In the genomic region with DNA sequence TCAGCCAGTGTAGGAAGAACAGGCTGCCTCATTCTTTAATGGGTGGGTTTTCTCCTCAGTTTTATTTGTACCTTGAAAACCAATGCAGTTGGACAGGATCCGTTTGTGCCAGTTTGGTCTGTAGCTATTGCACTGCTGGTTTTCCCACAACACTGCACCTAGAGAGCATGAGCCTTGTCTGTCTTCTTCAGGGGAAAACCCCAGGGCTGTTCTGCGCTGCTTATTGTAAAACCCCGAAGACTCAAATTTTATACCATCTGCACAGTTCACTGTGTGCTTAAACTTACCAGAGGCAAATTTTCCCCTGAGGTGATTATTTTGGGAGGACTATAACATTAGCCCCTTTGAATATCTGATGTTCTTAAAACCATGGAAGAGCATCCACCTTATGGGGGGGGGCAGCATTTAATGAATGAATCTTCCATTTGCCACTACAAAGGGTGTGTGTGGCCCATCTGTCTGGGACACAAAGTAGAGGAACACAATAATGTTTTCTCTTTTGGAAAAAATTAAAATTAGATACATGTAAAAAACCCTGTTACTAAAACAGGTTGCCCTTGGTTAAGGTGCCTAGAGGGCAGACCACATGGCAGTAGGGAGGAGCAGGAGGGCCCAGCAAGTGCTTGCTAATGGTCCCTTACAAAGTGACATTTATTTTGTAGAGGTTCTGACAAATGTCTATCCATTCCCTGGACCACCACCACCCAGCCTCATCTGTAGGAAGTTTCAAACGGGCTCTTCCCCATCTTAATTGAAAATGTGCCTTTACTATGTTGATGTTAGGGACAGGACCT, we compare ENCODE assay signal across 20 mouse cellular contexts. TPM values are rescaled to one million over a fixed set of nuclear protein-coding genes. Genes with fewer than 3 reads are reported as not detected.
DNase-seq lines count a peak whose midpoint lies in the region; ATAC-seq lines count a peak whose summit lies in the region.
"Had no signal": no experiment of that assay in that cellular context is flagged by ENCODE, and none has a peak within 500 bp of the region (broad histone marks: within the 10 kb centered on the region; RNA-seq: fewer than 3 reads in every experiment).

No protein-coding gene starts in this region.

- ATAC-seq in CD4-positive, CD25-positive, alpha-beta regulatory T cell, adult 4 months: peak; percentile 68
- no peak for ATAC-seq in megakaryocyte-erythroid progenitor cell, adult 5-6 weeks (replicated peaks; ENCODE audit: low FRiP score, low TSS enrichment, poor library complexity, severe bottlenecking)
- ATAC-seq: intestine, embryonic 15.5 days; Patski had no signal

- intact Hi-C loops in heart, postnatal 14 days (cut with DNase I): no loop called here

- DNase-seq in heart, adult 11 months: peak; percentile 52
- DNase-seq in heart, postnatal 14 days: no peak
- DNase-seq in induced T-regulatory cell, adult 2 months (ENCODE audit: low read depth): peak; percentile 8
- no peak for DNase-seq in kidney, adult 8-10 months
- DNase-seq: adrenal gland, adult 2 months; adrenal gland, postnatal 14 days; B cell, adult 2 months; cerebellum, adult 11 months; cerebellum, adult 2 months; cerebellum, postnatal 36 days; gastrocnemius, postnatal 10 days; heart, adult 18-20 months; heart, postnatal 10 days; heart, postnatal 4 days; kidney, adult 11 months; kidney, adult 9 months had no signal

RNA-seq across cellular contexts. Expression of a gene that starts 58.1 kb away (rescaled TPM):
- 10 to 100 TPM; 13.0 to 13.9 TPM for total RNA-seq in heart, postnatal 14 days (2021)
- polyA plus RNA-seq in CD4-positive, CD25-positive, alpha-beta regulatory T cell, adult 4 months (2017; shearing (Covaris generic)): 1 to 10 TPM in 1 of 2 experiments, under 1 TPM in 1; 0.77 to 1.0 TPM
- total RNA-seq in megakaryocyte-erythroid progenitor cell, adult 5-6 weeks (2014; fragmentation: Nextera tagmentation): 2.1 and 2.2 TPM in 2 replicates
- 3.6 and 8.5 TPM in 2 replicates for total RNA-seq in megakaryocyte-erythroid progenitor cell, adult 5-6 weeks (2017)

Comparison
In these comparisons a context has a peak if more than half of its experiments do, and no peak if none do; other contexts are left out.
1. DNase-seq: peak in heart, adult 11 months (single experiment) and induced T-regulatory cell, adult 2 months (single experiment); none in heart, postnatal 14 days (0 of 2) and kidney, adult 8-10 months (0 of 2).